21 mouse cellular contexts compared by ENCODE assay signal in the genomic region with DNA sequence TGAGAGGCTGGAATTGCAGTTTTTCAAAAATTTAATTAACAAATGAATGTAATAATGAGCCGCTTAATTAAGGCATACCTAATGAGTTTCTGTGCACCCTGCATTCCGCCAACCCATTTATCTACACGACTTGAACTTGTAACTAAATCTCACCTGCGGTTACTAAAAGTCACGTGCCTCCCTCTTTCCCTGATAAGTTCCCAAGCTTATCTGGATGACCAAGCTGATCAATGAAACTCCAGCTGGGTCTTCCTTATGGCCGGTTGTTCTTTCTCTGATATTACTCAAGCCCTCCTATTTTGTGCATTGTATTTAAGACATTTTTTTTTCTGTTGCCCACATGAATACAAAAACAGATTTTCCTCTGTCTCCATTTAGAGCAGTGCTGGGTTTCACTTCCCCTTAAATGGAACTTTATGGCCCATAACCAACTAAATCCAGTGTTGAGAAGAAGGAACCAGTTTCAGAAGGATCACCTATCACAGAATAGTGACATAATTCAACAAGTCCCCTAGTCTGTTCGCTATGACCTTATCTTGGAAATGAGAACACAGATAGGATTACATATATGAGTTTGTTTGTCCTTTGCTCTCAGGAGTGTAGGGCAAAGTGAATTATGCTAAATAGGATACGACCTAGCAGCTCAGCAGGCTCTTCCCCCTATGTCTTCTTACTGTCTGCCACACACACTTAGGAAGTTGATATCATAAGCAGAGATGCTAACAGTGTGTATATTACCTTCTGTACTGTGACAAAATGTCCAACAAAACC. TPM values are rescaled to one million over a fixed set of nuclear protein-coding genes. Genes with fewer than 3 reads are reported as not detected.
A peak's percentile ranks its signal among the peaks of the same experiment; 100 is the strongest.
DNase-seq lines count a peak whose midpoint lies in the region; ATAC-seq and TF ChIP-seq lines count a peak whose summit lies in the region.
"Had no signal": no experiment of that assay in that cellular context is flagged by ENCODE, and none has a peak within 500 bp of the region (broad histone marks: within the 10 kb centered on the region; RNA-seq: fewer than 3 reads in every experiment).

No protein-coding gene starts in this region.

- 43% methylated on average over 8 of the region's 8 CpGs for WGBS in kidney, postnatal 0 days
- WGBS in hindbrain, embryonic 11.5 days: 92% methylated on average over 8 of the region's 8 CpGs

- POLR2A ChIA-PET in Patski (lab: Charles Lee): no interaction called here

- in situ Hi-C loops in Patski (cut with MboI; ENCODE audit: low pct_unique_long_range_greater_than_20kb): no loop called here

- H3K4me3 ChIP-seq in kidney, postnatal 0 days (replicated peaks; ENCODE audit: low read depth, low read length): no peak overlapping the region
- no peak overlapping the region for H3K4me3 ChIP-seq in hindbrain, embryonic 11.5 days (ENCODE audit: low read depth, low read length)
- H3K4me3 ChIP-seq: forebrain, embryonic 10.5 days; hindbrain, embryonic 12.5 days; left cerebral cortex, adult 2 months; limb, embryonic 10.5 days; liver, embryonic 13.5 days; lung, embryonic 15.5 days; midbrain, embryonic 13.5 days; myocyte had no signal

- H3K9me3 ChIP-seq in kidney, postnatal 0 days (replicated peaks; ENCODE audit: low read length): no peaks in the 10 kb centered on the region
- no peaks in the 10 kb centered on the region for H3K9me3 ChIP-seq in hindbrain, embryonic 11.5 days (ENCODE audit: control insufficient read depth, low read length)
- H3K9me3 ChIP-seq: forebrain, embryonic 10.5 days; hindbrain, embryonic 12.5 days; limb, embryonic 10.5 days; liver, embryonic 13.5 days; lung, embryonic 15.5 days; midbrain, embryonic 13.5 days had no signal

- H3K9ac ChIP-seq in kidney, postnatal 0 days (ENCODE audit: low read depth, low read length): no peak overlapping the region
- no peak overlapping the region for H3K9ac ChIP-seq in hindbrain, embryonic 11.5 days (ENCODE audit: low read depth, low read length)
- H3K9ac ChIP-seq: hindbrain, embryonic 12.5 days; liver, embryonic 13.5 days; lung, embryonic 15.5 days; midbrain, embryonic 13.5 days had no signal

- CTCF ChIA-PET in Patski (lab: Charles Lee): no interaction called here

- peak; percentile 44; the same call in 1 of the 2 replicates for ATAC-seq in kidney, postnatal 0 days (replicated peaks; ENCODE audit: low FRiP score, low read depth)
- ATAC-seq in Patski: peak; percentile 21
- ATAC-seq in hematopoietic stem cell, adult 5-6 weeks (replicated peaks in 1 of 2; ENCODE audit: insufficient read depth in 1 of 2, low FRiP score in 2 of 2, low TSS enrichment in 1 of 2, low read depth in 1 of 2, poor library complexity in 2 of 2, severe bottlenecking in 2 of 2): peak; percentile 40 to 63; a peak in 3 of 4 replicates
- 0 out of 2 replicates have a peak, but pooled peaks have one; percentile 45 for ATAC-seq in neutrophil, adult 5-6 weeks (ENCODE audit: extremely low read depth, insufficient number of reproducible peaks, low FRiP score, poor library complexity, severe bottlenecking)
- no peak for ATAC-seq in hindbrain, embryonic 11.5 days (ENCODE audit: low FRiP score)
- ATAC-seq: midbrain, embryonic 13.5 days had no signal

- no peaks in the 10 kb centered on the region for H3K27me3 ChIP-seq in kidney, postnatal 0 days (ENCODE audit: insufficient read depth, low read length)
- H3K27me3 ChIP-seq in Patski: no peaks in the 10 kb centered on the region
- no peaks in the 10 kb centered on the region for H3K27me3 ChIP-seq in hindbrain, embryonic 11.5 days (ENCODE audit: control insufficient read depth, insufficient read depth, low read length)
- H3K27me3 ChIP-seq: hindbrain, embryonic 12.5 days; liver, embryonic 13.5 days; midbrain, embryonic 13.5 days had no signal

- no peak for TF ChIP-seq CTCF in kidney, postnatal 0 days (IDR thresholded peaks at IDR 0.05; ENCODE audit: low read depth)
- no peak for TF ChIP-seq CTCF in Patski (IDR thresholded peaks at IDR 0.05)

- H3K4me2 ChIP-seq in kidney, postnatal 0 days (ENCODE audit: low read length): no peak overlapping the region
- no peak overlapping the region for H3K4me2 ChIP-seq in hindbrain, embryonic 11.5 days (replicated peaks; ENCODE audit: low read depth, low read length)
- H3K4me2 ChIP-seq: hindbrain, embryonic 12.5 days; liver, embryonic 13.5 days; lung, embryonic 15.5 days; midbrain, embryonic 13.5 days had no signal

- H3K27ac ChIP-seq in kidney, postnatal 0 days: peak overlapping the region; percentile 77; the same call in 1 of the 2 replicates
- no peak overlapping the region for H3K27ac ChIP-seq in hindbrain, embryonic 11.5 days (ENCODE audit: low read depth, low read length)
- H3K27ac ChIP-seq: forebrain, embryonic 10.5 days; hindbrain, embryonic 12.5 days; left cerebral cortex, adult 2 months; limb, embryonic 10.5 days; liver, embryonic 13.5 days; lung, embryonic 15.5 days; midbrain, embryonic 13.5 days; stomach, postnatal 0 days had no signal

- no peaks in the 10 kb centered on the region; the same call in 1 of the 2 replicates for H3K4me1 ChIP-seq in kidney, postnatal 0 days (replicated peaks; ENCODE audit: insufficient read depth, low read length)
- H3K4me1 ChIP-seq in hindbrain, embryonic 11.5 days (replicated peaks; ENCODE audit: control insufficient read depth, insufficient read depth, low read length): no peaks in the 10 kb centered on the region
- H3K4me1 ChIP-seq: hindbrain, embryonic 12.5 days; limb, embryonic 10.5 days; liver, embryonic 13.5 days; lung, embryonic 15.5 days; midbrain, embryonic 13.5 days had no signal

- DNase-seq in kidney, postnatal 0 days (ENCODE audit: low spot score): peak; percentile 68
- DNase-seq in kidney, postnatal 4 days: no peak
- no peak for DNase-seq in Patski (ENCODE audit: low read depth, low spot score)
- no peak for DNase-seq in thymus, postnatal 4 days
- DNase-seq in hindbrain, embryonic 11.5 days (ENCODE audit: low spot score): no peak
- DNase-seq: adrenal gland, postnatal 14 days; cerebellum, adult 18-20 months; cerebellum, postnatal 25 days; kidney, postnatal 25 days; layer of hippocampus, adult 9-11 months; liver, embryonic 13.5 days had no signal

- H3K36me3 ChIP-seq in kidney, postnatal 0 days (ENCODE audit: insufficient read depth, low read length): no peaks in the 10 kb centered on the region
- H3K36me3 ChIP-seq in hindbrain, embryonic 11.5 days (ENCODE audit: control insufficient read depth, insufficient read depth, low read length): no peaks in the 10 kb centered on the region
- H3K36me3 ChIP-seq: forebrain, embryonic 10.5 days; hindbrain, embryonic 12.5 days; limb, embryonic 10.5 days; liver, embryonic 13.5 days; lung, embryonic 15.5 days; midbrain, embryonic 13.5 days had no signal

RNA-seq across cellular contexts. Expression of gene Dnajc13, which starts 18.2 kb away (rescaled TPM):
- polyA plus RNA-seq in kidney, postnatal 0 days (2015; fragmentation: Nextera tagmentation; extraction: Ambion mirVana): 20.8 and 21.9 TPM in 2 replicates
- 64.2 TPM for polyA plus RNA-seq in Patski (2021)
- total RNA-seq in hematopoietic stem cell, adult 5-6 weeks (2017): 37.9 and 50.4 TPM in 2 replicates
- 51.9 and 70.0 TPM in 2 replicates for total RNA-seq in neutrophil, adult 5-6 weeks (2017)
- polyA plus RNA-seq in hindbrain, embryonic 11.5 days (2014; fragmentation: Nextera tagmentation; extraction: Ambion mirVana): 19.8 and 31.5 TPM in 2 replicates

RNA-seq across cellular contexts. Expression of gene Acpp, which starts 56.6 kb away (rescaled TPM):
- 1.5 and 2.0 TPM in 2 replicates for polyA plus RNA-seq in kidney, postnatal 0 days (2015; fragmentation: Nextera tagmentation; extraction: Ambion mirVana)
- not detected for polyA plus RNA-seq in Patski (2021)
- total RNA-seq in hematopoietic stem cell, adult 5-6 weeks (2017): 4.5 and 5.4 TPM in 2 replicates
- total RNA-seq in neutrophil, adult 5-6 weeks (2017): 29.8 and 36.7 TPM in 2 replicates
- 0.37 and 0.63 TPM in 2 replicates for polyA plus RNA-seq in hindbrain, embryonic 11.5 days (2014; fragmentation: Nextera tagmentation; extraction: Ambion mirVana)
